Mouse (Mus musculus): ENCODE data around the gene Twf1. TPM values are rescaled to one million over a fixed set of nuclear protein-coding genes. Genes with fewer than 3 reads are reported as not detected.

Twf1 gene
- polyA plus RNA-seq, 1 experiment: not detected

GRCm38 (mm10) chr15:94558895-94559656, 30.6 kb downstream of the Twf1 start:
- no peak overlapping the region for H3K4me3 ChIP-seq (ENCODE audit: insufficient read depth, low read depth, low read length)
- H3K27ac ChIP-seq (ENCODE audit: insufficient read depth, low read depth, low read length): no peak overlapping the region
- 86% methylated on average over 17 of the region's 17 CpGs for WGBS
- no peak for TF ChIP-seq CTCF (IDR thresholded peaks at IDR 0.05; ENCODE audit: insufficient read depth, low read depth, low read length)
- no peak for TF ChIP-seq POLR2A (IDR thresholded peaks at IDR 0.05; ENCODE audit: insufficient read depth, low read depth, low read length)
- no peaks in the 10 kb centered on the region for H3K4me1 ChIP-seq (ENCODE audit: control insufficient read depth, insufficient read depth, low read length)

GRCm38 (mm10) chr15:94557442-94557841, 32.2 kb downstream of the Twf1 start:
- H3K27ac ChIP-seq (ENCODE audit: insufficient read depth, low read depth, low read length): no peak overlapping the region
- no peak overlapping the region for H3K4me3 ChIP-seq (ENCODE audit: insufficient read depth, low read depth, low read length)
- no peaks in the 10 kb centered on the region for H3K4me1 ChIP-seq (ENCODE audit: control insufficient read depth, insufficient read depth, low read length)
- TF ChIP-seq CTCF (IDR thresholded peaks at IDR 0.05; ENCODE audit: insufficient read depth, low read depth, low read length) (no peak), POLR2A (IDR thresholded peaks at IDR 0.05; ENCODE audit: insufficient read depth, low read depth, low read length) (no peak)
- WGBS: 9% methylated on average over 7 of the region's 7 CpGs

GRCm38 (mm10) chr15:94553536-94553935, 36.2 kb downstream of the Twf1 start:
- 94% methylated on average over 9 of the region's 9 CpGs for WGBS
- H3K27ac ChIP-seq (ENCODE audit: insufficient read depth, low read depth, low read length): no peak overlapping the region
- H3K4me1 ChIP-seq (ENCODE audit: control insufficient read depth, insufficient read depth, low read length): no peaks in the 10 kb centered on the region
- TF ChIP-seq POLR2A (IDR thresholded peaks at IDR 0.05; ENCODE audit: insufficient read depth, low read depth, low read length): no peak
- no peak for TF ChIP-seq CTCF (IDR thresholded peaks at IDR 0.05; ENCODE audit: insufficient read depth, low read depth, low read length)
- no peak overlapping the region for H3K4me3 ChIP-seq (ENCODE audit: insufficient read depth, low read depth, low read length)

GRCm38 (mm10) chr15:94544844-94545243, 44.8 kb downstream of the Twf1 start:
- Histone ChIP-seq H3K27ac (ENCODE audit: insufficient read depth, low read depth, low read length) (no peak overlapping the region), H3K4me3 (ENCODE audit: insufficient read depth, low read depth, low read length) (no peak overlapping the region), H3K4me1 (ENCODE audit: control insufficient read depth, insufficient read depth, low read length) (no peaks in the 10 kb centered on the region)
- 88% methylated on average over 4 of the region's 4 CpGs for WGBS
- TF ChIP-seq CTCF (IDR thresholded peaks at IDR 0.05; ENCODE audit: insufficient read depth, low read depth, low read length) (no peak), POLR2A (IDR thresholded peaks at IDR 0.05; ENCODE audit: insufficient read depth, low read depth, low read length) (no peak)

- no peak overlapping the region for H3K27ac ChIP-seq (ENCODE audit: insufficient read depth, low read depth, low read length)
- TF ChIP-seq POLR2A (IDR thresholded peaks at IDR 0.05; ENCODE audit: insufficient read depth, low read depth, low read length) (no peak), CTCF (IDR thresholded peaks at IDR 0.05; ENCODE audit: insufficient read depth, low read depth, low read length) (no peak)
- WGBS: 32% methylated on average over 9 of the region's 9 CpGs
- peak overlapping the region; percentile 97 for H3K4me3 ChIP-seq (ENCODE audit: insufficient read depth, low read depth, low read length)
- H3K4me1 ChIP-seq (ENCODE audit: control insufficient read depth, insufficient read depth, low read length): no peaks in the 10 kb centered on the region
Measured at GRCm38 (mm10) chr15:94544052-94544636, 45.5 kb downstream of the Twf1 start.

GRCm38 (mm10) chr15:94543409-94544051, 46.2 kb downstream of the Twf1 start, which contains the start of the genes Pus7l and Irak4:
TSS of gene Pus7l (minus strand) at chr15:94543547.
TSS of gene Irak4 (plus strand) at chr15:94543643.
- peak within 1 kb of the TSS; percentile 97 for H3K4me3 ChIP-seq (ENCODE audit: insufficient read depth, low read depth, low read length)
- peak within 1 kb of the TSS; percentile 70; the same call in 1 of the 2 replicates for H3K27ac ChIP-seq (ENCODE audit: insufficient read depth, low read depth, low read length)
- under 1% methylated on average over 45 of the region's 45 CpGs for WGBS
- TF ChIP-seq CTCF (IDR thresholded peaks at IDR 0.05; ENCODE audit: insufficient read depth, low read depth, low read length): no peak
- no peak for TF ChIP-seq POLR2A (IDR thresholded peaks at IDR 0.05; ENCODE audit: insufficient read depth, low read depth, low read length)
- H3K4me1 ChIP-seq (ENCODE audit: control insufficient read depth, insufficient read depth, low read length): no peaks in the 10 kb centered on the region

GRCm38 (mm10) chr15:94542567-94543408, 46.9 kb downstream of the Twf1 start:
- H3K4me3 ChIP-seq (ENCODE audit: insufficient read depth, low read depth, low read length): peak overlapping the region; percentile 97
- WGBS: 4% methylated on average over 22 of the region's 22 CpGs
- no peak for TF ChIP-seq POLR2A (IDR thresholded peaks at IDR 0.05; ENCODE audit: insufficient read depth, low read depth, low read length)
- TF ChIP-seq CTCF (IDR thresholded peaks at IDR 0.05; ENCODE audit: insufficient read depth, low read depth, low read length): no peak
- H3K4me1 ChIP-seq (ENCODE audit: control insufficient read depth, insufficient read depth, low read length): no peaks in the 10 kb centered on the region
- H3K27ac ChIP-seq (ENCODE audit: insufficient read depth, low read depth, low read length): no peak overlapping the region

- H3K4me3 ChIP-seq (ENCODE audit: insufficient read depth, low read depth, low read length): no peak overlapping the region
- no peak overlapping the region for H3K27ac ChIP-seq (ENCODE audit: insufficient read depth, low read depth, low read length)
- 89% methylated on average over 3 of the region's 3 CpGs for WGBS
- TF ChIP-seq CTCF (IDR thresholded peaks at IDR 0.05; ENCODE audit: insufficient read depth, low read depth, low read length): no peak
- TF ChIP-seq POLR2A (IDR thresholded peaks at IDR 0.05; ENCODE audit: insufficient read depth, low read depth, low read length): no peak
- H3K4me1 ChIP-seq (ENCODE audit: control insufficient read depth, insufficient read depth, low read length): no peaks in the 10 kb centered on the region
Measured at GRCm38 (mm10) chr15:94539296-94539695, 50.4 kb downstream of the Twf1 start.

All from olfactory bulb, adult 2 months (tissue).